Mouse (Mus musculus) MEL-GATA-1-ER (cell line): ENCODE data around the gene Insr.
A peak's percentile ranks its signal among the peaks of the same experiment; 100 is the strongest.
"Not testable (repeated sequence)": the region's sequence is repeated elsewhere in the genome, so short reads cannot be mapped to it uniquely, and the experiment has no call there.

Experiments
- DNase-seq: peaks from one replicate; pipeline ENCODE4 v3.0.0-alpha.2; 2012; ENCODE audit warnings: low read depth; ENCODE audit errors: extremely low read depth

Insr gene

DNA sequence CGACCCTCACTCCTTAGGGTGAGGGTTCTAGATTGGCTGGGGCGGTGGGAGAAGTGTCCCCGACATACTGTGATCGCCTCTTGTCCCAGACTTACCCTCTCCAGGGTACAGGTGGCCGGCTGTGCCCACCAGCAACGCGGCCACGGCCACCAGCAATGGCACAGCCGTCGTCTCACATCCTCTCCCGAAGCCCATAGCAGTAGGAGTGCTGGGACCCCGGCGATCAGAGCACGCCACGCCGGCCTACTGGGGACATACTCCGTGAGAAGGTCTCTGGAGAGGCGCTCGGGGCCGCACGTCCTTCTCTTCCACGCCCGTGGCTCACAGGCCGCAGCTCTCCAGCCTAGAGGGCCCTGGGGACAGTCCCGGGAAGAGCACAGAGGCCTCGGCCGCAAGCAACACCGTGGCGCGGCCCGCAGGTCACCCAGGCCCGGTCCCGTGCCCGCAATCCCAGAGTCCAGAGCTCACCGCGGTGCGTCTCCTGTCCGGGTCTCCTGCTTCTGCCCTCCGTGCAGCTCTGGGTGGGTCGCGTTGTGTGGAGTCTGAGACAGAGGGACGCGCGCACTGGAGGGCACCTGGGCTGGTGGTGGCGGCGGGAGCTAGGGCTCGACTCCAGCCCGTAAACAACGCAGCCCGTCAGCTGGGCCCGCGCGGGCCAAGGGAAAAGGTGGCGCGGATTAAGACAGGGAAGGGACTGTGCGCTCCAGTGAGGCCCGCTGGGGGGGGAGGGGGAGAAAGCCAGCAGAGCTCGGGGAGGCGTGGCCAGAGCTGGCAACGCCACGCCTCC, at the start of gene Insr:
TSS of gene Insr (minus strand) at position 684 of the 787 bp plus-strand sequence.
- peak; percentile 68 for DNase-seq

DNA sequence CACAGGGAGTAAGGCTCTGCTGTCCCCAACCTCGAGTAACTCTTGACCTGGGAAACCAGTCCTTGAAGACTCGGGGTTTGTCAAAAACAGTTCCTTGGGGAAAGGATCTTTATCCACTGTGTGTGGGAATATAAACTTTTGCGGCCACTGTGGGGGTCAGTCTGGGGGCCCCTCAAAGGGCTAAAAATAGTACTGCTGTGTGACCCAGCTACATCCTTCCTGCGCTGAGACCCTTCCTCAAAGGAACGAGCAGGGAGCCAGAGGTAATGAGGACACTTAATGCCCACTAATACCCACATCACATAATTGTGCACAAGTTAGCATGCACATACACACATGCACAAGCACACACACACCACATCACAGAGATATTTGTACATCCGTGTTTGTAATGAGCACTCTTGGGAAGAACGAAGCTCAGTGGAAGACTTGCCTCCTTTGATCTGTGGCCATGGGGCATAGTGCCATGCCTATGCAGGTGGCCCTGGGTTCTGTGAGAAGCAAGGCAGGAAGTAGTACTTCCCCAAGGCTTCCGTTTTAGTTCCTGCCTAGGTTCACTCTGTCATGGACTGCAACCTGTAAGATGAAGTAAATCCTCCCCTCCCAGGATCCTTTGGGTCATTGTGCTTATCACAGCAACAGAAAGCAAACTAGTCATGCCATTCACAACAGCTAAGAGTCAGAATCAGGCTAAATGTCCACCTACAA, 48.3 kb upstream of the Insr start:
- no peak for DNase-seq

DNA sequence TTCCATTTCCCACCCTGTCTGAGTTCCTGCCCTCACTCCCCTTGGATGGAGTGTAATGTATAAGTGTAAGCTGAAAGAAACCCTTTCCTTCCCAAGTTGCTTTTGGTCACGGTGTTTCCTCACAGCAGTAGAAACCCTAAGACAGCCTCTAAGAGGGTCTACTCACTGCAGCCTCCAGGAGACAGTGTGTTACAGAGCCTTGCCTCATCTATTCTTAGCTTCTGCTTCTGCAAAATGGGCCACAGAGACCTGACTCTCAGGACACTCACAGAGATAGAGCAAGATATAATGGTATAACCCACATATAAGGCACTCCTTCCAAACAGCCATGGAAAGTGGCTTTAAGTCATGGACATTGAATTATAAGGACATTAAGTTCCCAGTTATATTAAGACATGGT, 47.6 kb upstream of the Insr start:
- DNase-seq, result no peak

DNA sequence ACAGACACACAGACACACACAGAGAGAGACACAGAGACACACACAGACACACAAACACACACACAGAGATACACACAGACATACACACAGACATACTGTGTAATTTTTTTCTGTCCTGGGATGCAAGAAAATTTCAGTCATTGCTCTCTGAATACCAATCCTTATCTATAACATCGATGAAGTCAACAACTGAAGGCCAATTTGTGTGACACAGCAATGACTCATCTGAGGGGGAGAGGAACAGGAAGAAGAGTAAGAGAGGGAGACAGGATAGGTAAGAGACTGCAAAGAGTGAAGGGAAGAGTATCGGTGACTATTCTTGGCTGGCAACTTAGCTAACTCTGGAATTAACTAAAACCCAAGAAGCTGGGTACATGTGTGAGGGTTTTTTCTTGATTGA, 44.8 kb upstream of the Insr start:
- no peak for DNase-seq

DNA sequence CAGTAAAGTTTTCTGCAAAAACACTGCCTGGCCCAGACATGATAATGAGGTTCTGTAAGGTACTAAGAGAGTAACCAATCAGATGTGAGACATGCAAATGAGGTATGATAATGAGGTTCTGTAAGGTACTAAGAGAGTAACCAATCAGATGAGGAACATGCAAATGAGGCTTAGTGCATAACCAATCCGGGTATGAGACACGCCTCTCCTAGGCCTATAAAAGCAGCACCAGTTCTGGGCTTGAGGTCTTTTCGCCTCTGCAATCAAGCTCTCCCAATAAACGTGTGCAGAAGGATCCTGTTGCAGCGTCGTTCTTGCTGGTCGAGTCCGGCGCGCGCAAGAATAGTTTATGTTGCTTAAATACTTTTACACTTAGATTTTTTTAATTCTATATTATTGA, 39.9 kb upstream of the Insr start:
- not testable (repeated sequence) for DNase-seq

DNA sequence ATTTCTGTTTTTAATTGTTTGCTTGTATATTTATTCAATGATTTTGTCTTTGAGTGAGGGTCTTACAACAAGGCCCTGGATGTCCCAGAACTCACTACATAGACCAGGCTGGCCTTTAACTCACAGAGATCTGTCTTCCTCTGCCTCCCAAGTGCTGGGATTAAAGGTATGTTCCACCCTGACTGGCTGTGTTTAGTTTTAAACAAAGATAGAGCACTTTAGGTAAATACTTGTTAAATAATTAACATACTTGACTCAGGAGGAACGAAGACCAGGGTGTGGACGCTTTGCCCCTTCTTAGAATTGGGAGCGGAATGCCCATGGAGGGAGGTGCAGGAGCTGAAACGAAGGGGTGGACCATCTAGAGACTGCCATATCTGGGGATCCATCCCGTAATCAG, 37.2 kb upstream of the Insr start:
- DNase-seq, result no peak

DNA sequence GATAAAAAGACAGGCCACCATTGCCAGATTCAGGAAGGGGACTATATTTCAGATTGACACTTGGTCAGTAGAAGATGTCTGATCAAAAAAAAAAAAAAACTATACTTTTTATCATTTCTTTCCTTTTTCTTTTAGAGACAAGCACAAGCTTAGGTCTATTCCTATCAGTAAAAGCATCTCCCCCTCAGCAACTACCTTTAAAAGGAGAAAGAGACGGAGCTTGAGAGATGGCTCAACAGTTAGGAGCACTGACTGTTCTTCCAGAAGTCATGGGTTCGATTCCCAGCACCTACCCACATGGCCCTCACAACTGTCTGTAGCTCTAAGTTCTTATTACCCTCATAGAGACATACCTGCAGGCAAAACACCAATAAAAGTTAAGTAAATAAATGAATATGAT, 34.9 kb upstream of the Insr start:
- DNase-seq, result no peak

DNA sequence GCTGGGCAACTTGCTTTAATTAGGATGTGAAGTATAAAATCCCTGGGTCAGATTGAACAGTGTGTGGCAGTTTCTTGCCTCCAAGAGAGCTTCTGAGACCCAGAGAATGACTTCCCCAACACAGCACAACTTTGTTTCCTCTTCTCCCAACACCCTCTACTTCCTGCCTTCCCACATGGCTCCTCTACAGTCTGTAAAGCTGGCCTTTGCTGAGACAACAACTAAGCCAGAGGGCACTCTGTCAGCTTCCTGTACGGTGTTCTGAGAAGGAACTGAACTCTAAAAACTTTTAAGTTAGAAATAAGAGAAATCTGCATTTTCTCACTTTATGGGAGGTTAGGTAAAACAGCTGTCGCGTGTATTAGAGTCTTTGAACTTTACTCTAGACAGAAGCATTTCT, 34.4 kb upstream of the Insr start:
- no peak for DNase-seq

DNA sequence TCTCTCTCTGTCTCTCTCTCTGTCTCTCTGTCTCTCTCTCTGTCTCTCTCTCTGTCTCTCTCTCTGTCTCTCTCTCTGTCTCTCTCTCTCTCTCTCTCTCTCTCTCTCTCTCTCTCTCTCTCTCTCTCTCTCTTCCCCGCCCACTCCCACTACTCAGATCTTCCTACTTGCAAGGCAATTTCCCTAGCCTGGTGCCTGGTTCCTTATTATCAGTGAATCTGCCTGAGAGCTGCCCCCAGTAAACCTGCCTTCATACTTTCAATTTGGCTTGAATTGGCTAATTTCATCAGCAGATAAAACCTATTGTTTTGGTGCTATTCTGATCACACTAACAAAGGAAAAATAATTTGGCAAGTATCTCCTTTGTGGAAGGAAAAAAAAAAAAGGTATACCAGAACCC, 34.0 kb upstream of the Insr start:
- not testable (repeated sequence) for DNase-seq

DNA sequence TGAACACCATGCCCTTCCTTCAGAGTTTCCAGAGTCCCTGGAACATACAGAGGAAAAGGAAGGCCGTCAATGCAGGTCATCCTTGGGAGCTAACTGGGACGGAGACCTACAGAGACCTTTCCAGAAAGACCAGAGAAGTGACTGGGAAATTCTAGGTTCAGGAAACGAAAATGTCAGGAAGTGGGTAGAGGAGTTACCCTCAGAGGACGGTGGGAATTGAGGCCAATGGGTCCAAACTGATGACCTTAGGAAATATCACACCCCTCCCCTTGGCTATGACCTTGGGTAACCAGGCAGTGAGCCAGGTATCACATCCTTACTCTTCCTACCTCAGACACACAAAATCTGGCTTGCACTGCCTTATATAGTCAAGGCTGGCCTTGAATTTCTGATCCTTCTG, 32.1 kb upstream of the Insr start:
- DNase-seq, result no peak

DNA sequence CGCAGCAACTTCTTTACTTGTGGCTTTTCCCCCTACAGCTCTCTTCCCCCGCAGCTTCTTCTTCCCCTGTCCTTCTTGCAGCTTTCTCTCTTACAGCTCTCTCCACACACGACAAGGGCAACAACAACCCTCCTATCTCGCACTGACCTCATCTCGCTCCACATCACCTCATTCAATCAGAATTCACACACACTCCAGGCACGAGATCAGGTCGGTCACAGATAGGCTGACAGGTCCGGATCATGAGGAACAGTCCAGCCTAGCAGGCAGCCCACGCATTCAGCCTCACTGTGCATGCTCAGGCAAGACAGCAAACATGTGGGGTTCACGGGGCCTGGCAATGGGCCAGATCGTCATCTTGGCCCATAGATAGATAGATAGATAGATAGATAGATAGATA, 30.2 kb upstream of the Insr start:
- no peak for DNase-seq

DNA sequence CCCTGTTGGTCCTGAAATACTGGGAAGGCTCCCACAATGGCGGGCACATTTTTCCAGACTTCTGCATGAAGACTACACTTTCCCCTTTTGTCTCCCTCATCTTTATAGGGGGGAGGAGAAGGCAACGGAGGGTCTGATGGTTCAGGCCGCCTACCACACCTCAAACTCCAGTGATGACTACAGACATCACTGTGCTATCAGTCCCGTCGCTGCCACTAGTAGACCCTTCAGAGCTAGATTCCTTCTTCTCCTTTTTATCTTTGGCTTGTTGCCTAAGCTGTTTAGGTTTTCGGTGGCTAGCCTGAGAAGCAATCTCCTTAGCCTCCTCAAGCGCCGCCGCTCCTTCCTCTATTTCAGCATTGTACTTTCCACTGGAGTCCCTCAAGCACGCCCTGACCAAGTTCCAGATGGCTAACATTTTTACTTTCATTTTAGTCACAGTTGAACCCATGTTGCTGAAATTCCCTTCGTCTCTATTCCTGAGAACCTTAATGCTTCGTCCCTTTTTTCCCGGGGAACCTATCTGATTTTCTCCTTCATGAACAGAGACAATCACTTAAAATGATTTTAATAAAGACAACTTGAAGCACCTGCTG, 28.9 kb upstream of the Insr start:
- peak; percentile 50 for DNase-seq

DNA sequence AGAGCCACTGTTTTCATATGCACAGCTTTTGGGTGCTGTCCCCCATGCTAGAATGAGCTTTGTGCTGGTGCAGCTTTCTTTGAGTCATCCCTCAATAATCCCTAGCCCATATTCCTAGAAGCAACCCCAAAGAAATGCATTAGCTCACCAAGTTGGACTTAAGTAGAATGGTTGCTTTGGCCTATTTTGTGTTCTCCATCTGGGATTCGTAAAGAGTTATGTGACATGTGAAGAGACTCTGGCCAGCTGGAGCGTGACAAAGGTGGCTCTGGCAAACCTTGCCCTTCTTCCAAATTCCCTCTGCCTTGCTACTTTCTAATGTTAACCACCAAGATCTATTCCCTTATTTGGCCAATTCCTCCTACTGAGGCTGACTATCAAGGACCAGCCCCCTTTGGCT, 22.7 kb upstream of the Insr start:
- no peak for DNase-seq

DNA sequence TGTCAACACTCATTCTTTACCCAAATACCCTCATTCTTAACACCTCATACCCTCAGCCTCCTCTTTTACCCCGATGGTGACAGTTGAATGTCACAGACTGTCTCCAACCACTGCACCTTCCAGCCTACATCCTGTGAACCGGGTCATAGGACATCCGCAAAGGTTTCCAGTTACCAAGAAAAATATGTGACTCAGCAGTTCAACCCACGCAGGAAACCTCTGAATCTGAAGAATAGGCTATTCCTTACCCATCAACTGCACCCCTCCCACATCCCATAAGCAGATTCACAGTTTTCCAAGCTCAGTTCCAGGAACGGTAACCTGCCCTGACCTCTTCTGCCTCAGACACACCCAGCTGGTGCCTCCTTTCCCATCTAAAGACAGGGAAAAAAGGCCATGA, 19.9 kb upstream of the Insr start:
- DNase-seq, result no peak

DNA sequence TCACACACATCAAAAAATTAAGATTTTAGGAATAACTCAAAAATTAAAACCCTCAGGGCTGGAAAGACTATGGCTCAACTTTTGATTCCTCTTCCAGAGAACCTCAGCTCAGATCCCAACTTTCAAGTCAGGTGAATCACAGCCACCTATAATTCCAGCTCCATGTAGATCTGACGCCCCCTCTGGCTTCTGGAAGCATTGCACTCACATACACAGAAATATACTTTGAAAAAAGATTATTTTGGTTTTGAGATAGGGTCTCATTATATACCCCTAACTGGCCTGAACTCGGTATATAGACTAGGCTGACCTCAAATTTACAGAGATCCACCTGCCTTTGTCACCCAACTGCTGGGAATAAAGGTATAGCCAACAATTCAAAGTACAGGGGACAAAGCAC, 6.4 kb upstream of the Insr start:
- no peak for DNase-seq

DNA sequence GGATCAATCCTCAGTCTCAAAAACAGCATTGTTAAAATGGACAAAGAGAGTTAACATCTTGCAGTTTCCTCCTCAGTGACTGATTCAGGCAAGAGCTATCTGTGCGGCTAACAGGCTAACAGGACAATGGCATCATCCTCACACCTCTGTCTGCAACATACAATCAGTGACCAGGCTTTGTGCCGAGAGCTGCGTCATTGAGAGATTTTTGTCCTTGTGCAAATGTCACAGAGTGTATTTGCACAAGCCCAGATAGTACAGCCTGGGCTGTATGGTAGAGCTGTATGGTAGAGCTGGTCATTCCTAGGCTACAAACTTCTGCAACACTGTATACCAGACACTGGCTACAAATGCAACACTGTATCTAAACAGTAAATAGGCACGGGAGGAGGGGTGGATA, 5.2 kb upstream of the Insr start:
- DNase-seq, result no peak

DNA sequence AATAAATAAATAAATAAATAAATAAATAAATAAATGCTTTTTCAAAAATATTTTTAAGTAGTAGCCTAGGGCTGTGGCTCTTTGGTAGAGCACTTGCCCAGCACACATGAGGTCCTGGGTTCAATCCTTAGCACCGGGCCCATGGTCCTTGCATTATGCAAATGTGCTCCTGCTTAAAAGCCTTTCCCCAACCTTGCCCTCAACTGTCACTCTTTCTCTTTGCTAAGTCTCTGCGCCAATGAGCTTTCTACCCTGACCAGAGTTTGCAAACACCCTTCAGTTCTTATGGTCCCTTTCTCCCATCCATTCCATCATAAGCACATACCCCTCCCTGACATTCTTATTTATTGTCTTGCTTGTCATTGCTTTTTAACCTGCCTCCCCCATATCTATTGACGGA, 1.9 kb upstream of the Insr start:
- no peak for DNase-seq

DNA sequence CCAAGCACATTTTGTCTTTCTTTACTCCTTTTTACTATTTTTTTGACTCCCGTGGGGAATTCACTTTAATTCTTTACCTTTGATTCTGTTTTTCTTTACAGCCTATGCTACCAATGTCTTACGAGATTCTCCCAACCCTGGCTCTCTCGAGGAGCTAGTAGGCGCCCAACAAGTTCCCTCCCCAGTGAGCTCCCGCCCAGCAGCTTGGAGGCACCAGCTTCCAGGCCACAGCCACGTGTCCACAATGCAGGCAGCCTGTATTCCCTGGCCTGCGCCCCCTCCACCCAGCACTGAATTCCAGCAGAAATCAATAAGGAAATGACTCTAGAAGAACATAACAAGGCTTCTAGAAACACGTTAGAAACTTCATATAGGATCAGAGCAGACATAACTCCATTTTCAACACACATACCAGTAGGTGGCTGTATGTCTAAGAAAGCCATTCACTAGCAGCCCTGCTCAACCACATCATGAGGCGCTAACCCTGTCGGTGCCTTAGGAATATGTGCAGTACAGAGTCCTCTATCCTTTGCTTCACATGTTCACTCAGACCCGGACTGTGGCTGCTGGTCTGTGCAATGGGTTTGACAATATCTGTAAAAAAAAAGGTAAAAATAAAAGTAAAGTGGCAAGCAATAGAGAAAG, 971 bp upstream of the Insr start:
- DNase-seq, result peak; percentile 14

DNA sequence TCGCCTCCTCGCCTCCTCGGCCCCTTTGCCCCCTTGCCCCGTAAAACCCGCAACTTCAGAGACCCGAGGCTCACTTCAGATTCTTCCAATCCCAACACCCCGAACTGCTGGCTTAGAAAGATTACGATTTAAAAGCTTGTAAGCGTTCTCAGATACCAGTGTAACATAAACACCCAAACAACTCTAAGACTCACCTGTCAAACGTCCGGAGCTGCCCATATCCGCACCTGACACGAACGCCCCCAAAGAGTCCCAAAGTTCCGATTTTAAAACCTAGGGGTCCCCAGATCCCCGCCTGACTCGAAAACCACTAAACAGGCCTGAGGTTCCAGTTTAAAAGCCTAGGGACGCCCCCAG, 282 bp upstream of the Insr start:
- DNase-seq, result no peak

DNA sequence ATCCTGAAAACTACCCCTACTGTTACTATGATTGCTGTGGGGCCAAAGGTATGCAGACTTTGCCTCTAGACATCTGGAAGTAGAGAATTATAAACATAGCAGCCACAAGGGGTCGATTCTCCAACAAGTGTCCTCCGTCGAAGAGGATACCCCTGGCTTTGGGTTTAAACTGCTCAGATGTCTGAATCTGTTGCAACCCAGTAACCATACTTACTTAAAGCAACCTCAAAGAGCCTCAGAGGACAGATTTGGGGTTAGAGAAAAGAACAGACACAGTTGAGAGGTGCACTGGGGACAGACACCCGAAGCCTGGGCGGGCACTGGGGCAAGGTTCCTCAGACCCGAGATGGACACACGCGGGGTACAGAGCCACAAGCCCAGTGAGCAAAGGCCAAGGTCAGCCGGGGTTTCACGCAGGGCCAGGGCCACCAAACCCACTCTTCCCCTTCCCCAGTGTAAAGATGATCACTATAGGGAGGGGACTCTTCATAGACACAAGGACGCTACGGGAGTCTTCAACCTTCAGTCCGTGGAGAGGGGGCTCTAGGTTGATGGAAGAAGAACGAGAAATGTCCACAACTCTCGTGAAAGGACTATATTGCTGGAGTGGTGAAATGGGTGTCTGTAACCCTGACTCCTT, 1.1 kb downstream of the Insr start:
- DNase-seq, result peak; percentile 6

DNA sequence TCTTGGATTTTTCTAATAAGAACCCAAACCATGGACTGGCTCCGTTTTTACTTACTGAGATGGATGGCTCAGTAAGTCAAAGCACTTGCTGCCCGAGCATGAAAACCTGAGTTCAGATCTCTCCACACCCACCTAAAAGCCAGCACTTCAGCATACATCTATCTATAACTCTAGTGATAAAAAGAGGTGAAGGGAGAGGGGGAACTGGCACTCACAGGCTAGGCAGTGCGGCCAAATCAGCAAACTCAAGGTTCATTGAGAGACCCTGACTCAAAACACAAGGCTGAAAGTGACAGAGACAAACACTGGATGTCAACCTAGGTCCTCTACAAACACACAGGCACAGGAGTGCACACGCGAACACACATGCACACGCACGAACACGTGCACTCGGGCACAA, 2.2 kb downstream of the Insr start:
- no peak for DNase-seq

DNA sequence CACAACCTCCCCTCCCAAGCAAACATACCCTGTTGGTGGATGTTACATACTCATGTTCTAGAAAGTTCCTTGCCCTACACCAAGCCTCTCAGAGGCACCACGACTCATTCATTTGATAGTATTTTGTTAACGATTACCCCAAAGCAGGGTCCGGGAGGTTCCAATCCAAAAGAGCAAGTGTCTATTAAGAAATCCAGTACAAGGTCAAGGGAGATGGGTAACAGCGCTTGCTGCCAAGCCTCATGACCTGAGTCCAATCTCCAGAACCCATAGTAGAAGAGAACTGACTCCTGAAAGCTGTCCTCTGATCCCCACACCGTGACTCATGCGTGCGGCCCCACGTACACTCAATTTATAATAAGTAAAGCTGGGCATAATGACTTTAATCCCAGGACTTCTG, 3.4 kb downstream of the Insr start:
- DNase-seq, result no peak
